Mouse (Mus musculus) stomach, postnatal 0 days (tissue): ENCODE data around the gene Tbata. TPM values are rescaled to one million over a fixed set of nuclear protein-coding genes. Genes with fewer than 3 reads are reported as not detected.

ENCODE experiments used
- ATAC-seq: fragments of 200-750 bp; cut with Nextera tagmentation; 2 replicates; pipeline ENCODE4 v1.8.0; 2017; ENCODE audit not compliant: low FRiP score, low TSS enrichment
- DNase-seq: peaks from one replicate; pipeline ENCODE4 v3.0.0-alpha.2; 2016; ENCODE audit warnings: low spot score
- H3K27ac ChIP-seq: fragments of 300-500 bp; sonication (generic); replicated peaks from 2 replicates; pipeline ENCODE4 v1.5.1; 2014; ENCODE audit warnings: mild to moderate bottlenecking, control low read depth
- H3K27me3 ChIP-seq: fragments of 300-500 bp; sonication (generic); 2 replicates; pipeline ENCODE4 v1.6.1; 2014; ENCODE audit warnings: low read length; ENCODE audit not compliant: control insufficient read depth, insufficient read depth
- H3K36me3 ChIP-seq: fragments of 300-500 bp; sonication (generic); 2 replicates; pipeline ENCODE4 v1.6.1; 2014; ENCODE audit warnings: low read length, mixed read lengths; ENCODE audit not compliant: control insufficient read depth, insufficient read depth
- H3K4me1 ChIP-seq: fragments of 300-500 bp; sonication (generic); replicated peaks from 2 replicates; pipeline ENCODE4 v1.6.1; 2014; ENCODE audit warnings: antibody characterized with exemption; ENCODE audit not compliant: control insufficient read depth, insufficient read depth
- H3K4me2 ChIP-seq: fragments of 300-500 bp; sonication (generic); replicated peaks from 2 replicates; pipeline ENCODE4 v1.6.1; 2014; ENCODE audit warnings: low read depth, mild to moderate bottlenecking, control low read depth, moderate library complexity
- H3K4me3 ChIP-seq: fragments of 300-500 bp; sonication (generic); 2 replicates; pipeline ENCODE4 v1.5.1; 2014; ENCODE audit warnings: low read depth, low read length, control low read depth
- H3K9ac ChIP-seq: fragments of 300-500 bp; sonication (generic); 2 replicates; pipeline ENCODE4 v1.6.1; 2014; ENCODE audit warnings: mild to moderate bottlenecking, low read length, control low read depth, mixed read lengths
- H3K9me3 ChIP-seq: fragments of 300-500 bp; sonication (generic); 2 replicates; pipeline ENCODE4 v1.6.1; 2016; ENCODE audit warnings: low read length; ENCODE audit not compliant: control insufficient read depth
- CTCF ChIP-seq: IDR thresholded peaks from 2 replicates; pipeline ENCODE4 v1.5.1; 2016; ENCODE audit warnings: antibody characterized with exemption, low read depth, mild to moderate bottlenecking, moderate library complexity
- EP300 ChIP-seq: optimal IDR thresholded peaks from 2 replicates; pipeline ENCODE3; 2016; ENCODE audit warnings: antibody characterized with exemption
- WGBS: fragments of 180-500 bp; shearing (Covaris S2); extraction: QIAGEN DNeasy Blood & Tissue Kit; methylation state at CpG from one replicate; pipeline ENCODE4 v1.1.7; 2014; 5-methylcytosine and 5-hydroxymethylcytosine counted together
- polyA plus RNA-seq: library from polyadenylated mRNA; unstranded; fragments of >200 nt; fragmentation: Nextera tagmentation; extraction: Ambion mirVana; gene quantifications from 2 replicates; pipeline ENCODE4 v1.2.1, GENCODE M21; 2015

The Tbata gene
- polyA plus RNA-seq, 1 experiment from 2014 or later: 0.29 TPM

- Histone ChIP-seq H3K27me3 (no peaks in the 10 kb centered on the region), H3K27ac (no peak overlapping the region), H3K4me3 (no peak overlapping the region), H3K4me2 (no peak overlapping the region), H3K9ac (no peak overlapping the region), H3K4me1 (peaks cover 3% of the 10 kb centered on the region; the same call in 1 of the 2 replicates), H3K9me3 (no peaks in the 10 kb centered on the region), H3K36me3 (no peaks in the 10 kb centered on the region)
- DNase-seq (no peak), ATAC-seq (no peak)
- no peak for TF ChIP-seq EP300
- no peak for TF ChIP-seq CTCF
- WGBS: 91% methylated on average over 8 of the region's 8 CpGs
Measured at GRCm38 (mm10) chr10:61178687-61179086, 6.9 kb downstream of the Tbata start.

GRCm38 (mm10) chr10:61179927-61180326 is 8.2 kb downstream of the Tbata start:
- Histone ChIP-seq H3K4me3 (no peak overlapping the region), H3K4me2 (no peak overlapping the region), H3K4me1 (peaks cover 3% of the 10 kb centered on the region; the same call in 1 of the 2 replicates), H3K27me3 (no peaks in the 10 kb centered on the region), H3K9ac (no peak overlapping the region), H3K36me3 (no peaks in the 10 kb centered on the region), H3K9me3 (no peaks in the 10 kb centered on the region), H3K27ac (no peak overlapping the region)
- no peak for DNase-seq
- WGBS: 55% methylated on average over 6 of the region's 6 CpGs
- ATAC-seq: no peak
- no peak for TF ChIP-seq EP300
- no peak for TF ChIP-seq CTCF

GRCm38 (mm10) chr10:61187001-61187400 is 15.2 kb downstream of the Tbata start:
- Histone ChIP-seq H3K4me3 (no peak overlapping the region), H3K4me1 (no peaks in the 10 kb centered on the region), H3K4me2 (no peak overlapping the region), H3K27me3 (no peaks in the 10 kb centered on the region), H3K27ac (no peak overlapping the region), H3K9ac (no peak overlapping the region), H3K36me3 (no peaks in the 10 kb centered on the region), H3K9me3 (no peaks in the 10 kb centered on the region)
- DNase-seq: no peak
- ATAC-seq: no peak
- 57% methylated on average over 3 of the region's 3 CpGs for WGBS
- TF ChIP-seq EP300: no peak
- TF ChIP-seq CTCF: no peak

DNA sequence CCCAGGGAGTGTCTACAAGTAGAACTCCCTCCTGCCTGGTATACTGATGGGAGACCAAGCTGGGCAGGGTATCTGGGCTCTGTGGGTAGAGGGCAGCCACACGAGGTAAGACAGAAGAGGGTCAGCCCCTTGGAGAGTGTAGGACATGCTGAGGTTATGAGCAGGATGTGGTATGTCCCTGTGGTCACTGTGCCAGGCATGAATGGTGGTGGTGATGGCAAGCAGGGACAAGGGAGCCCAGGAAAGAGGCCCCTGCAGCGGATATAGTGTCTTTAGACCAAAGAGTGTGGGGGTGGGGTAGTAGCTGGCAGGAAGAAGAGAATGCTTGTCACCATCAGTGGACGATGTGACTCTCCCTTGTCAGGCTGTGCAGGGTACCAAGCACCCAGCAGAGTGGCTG is 16.3 kb downstream of the Tbata start:
- ATAC-seq: no peak
- no peak overlapping the region for H3K9ac ChIP-seq
- WGBS: 71% methylated on average over 3 of the region's 3 CpGs
- no peaks in the 10 kb centered on the region for H3K27me3 ChIP-seq
- no peak overlapping the region for H3K4me2 ChIP-seq
- no peak overlapping the region for H3K4me3 ChIP-seq
- no peak overlapping the region for H3K27ac ChIP-seq
- H3K36me3 ChIP-seq: no peaks in the 10 kb centered on the region
- H3K4me1 ChIP-seq: no peaks in the 10 kb centered on the region
- DNase-seq: no peak
- no peaks in the 10 kb centered on the region for H3K9me3 ChIP-seq
- no peak for TF ChIP-seq CTCF
- TF ChIP-seq EP300: no peak

DNA sequence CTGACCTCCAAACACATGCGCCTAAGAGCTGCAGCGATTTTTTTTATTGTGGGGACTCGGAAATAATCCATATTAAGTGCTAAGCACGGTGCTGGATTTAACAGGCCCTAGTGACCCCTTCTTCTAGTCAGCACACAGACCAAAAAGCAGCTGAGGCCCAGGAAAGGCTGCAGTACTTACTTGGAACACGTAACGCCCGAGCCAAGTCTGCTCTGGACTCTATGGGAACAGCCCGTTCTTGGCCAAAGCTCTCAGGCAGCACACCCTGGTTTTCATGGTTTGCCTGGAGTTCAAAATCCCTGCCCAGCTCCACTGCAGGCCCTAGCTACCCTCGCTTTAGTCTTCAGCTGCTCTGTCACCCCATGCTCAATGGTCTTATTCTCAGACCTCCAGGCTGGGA is 22.9 kb downstream of the Tbata start:
- Histone ChIP-seq H3K36me3 (no peaks in the 10 kb centered on the region), H3K4me1 (no peaks in the 10 kb centered on the region), H3K4me2 (no peak overlapping the region), H3K9me3 (no peaks in the 10 kb centered on the region), H3K27me3 (no peaks in the 10 kb centered on the region), H3K27ac (peak overlapping the region; percentile 77), H3K9ac (no peak overlapping the region), H3K4me3 (no peak overlapping the region)
- ATAC-seq (no peak), DNase-seq (no peak)
- 59% methylated on average over 9 of the region's 9 CpGs for WGBS
- TF ChIP-seq EP300 (no peak), CTCF (no peak)

GRCm38 (mm10) chr10:61195216-61195615 is 23.5 kb downstream of the Tbata start:
- DNase-seq (no peak), ATAC-seq (no peak)
- no peak overlapping the region for H3K4me2 ChIP-seq
- no peak overlapping the region for H3K9ac ChIP-seq
- H3K27ac ChIP-seq: peak overlapping the region; percentile 59
- no peaks in the 10 kb centered on the region for H3K36me3 ChIP-seq
- no peaks in the 10 kb centered on the region for H3K27me3 ChIP-seq
- H3K9me3 ChIP-seq: no peaks in the 10 kb centered on the region
- WGBS: 48% methylated on average over 8 of the region's 8 CpGs
- TF ChIP-seq CTCF (no peak), EP300 (no peak)
- H3K4me3 ChIP-seq: no peak overlapping the region
- H3K4me1 ChIP-seq: no peaks in the 10 kb centered on the region
